Mouse (Mus musculus): Measurements from ENCODE around the gene Lin7c. TPM values are rescaled to one million over a fixed set of nuclear protein-coding genes. Genes with fewer than 3 reads are reported as not detected.
"Not testable (repeated sequence)": the region's sequence is repeated elsewhere in the genome, so short reads cannot be mapped to it uniquely, and the experiment has no call there.

Lin7c gene
- 10 to 100 TPM; 53.8 to 62.3 TPM for polyA plus RNA-seq (2017; shearing (Covaris generic))

- peak; percentile 98 for ATAC-seq
Observed at GRCm38 (mm10) chr2:109890597-109890996, at the start of gene Lin7c. Gene Lin7c (plus strand): TSS chr2:109890853.

GRCm38 (mm10) chr2:109846401-109846800 lies 44.3 kb upstream of the Lin7c start:
- no peak for ATAC-seq

GRCm38 (mm10) chr2:109848305-109848704 lies 42.3 kb upstream of the Lin7c start:
- ATAC-seq, result no peak

GRCm38 (mm10) chr2:109848715-109849114 lies 41.9 kb upstream of the Lin7c start:
- no peak for ATAC-seq

- ATAC-seq, result no peak
Observed at GRCm38 (mm10) chr2:109855601-109856000, 35.1 kb upstream of the Lin7c start.

- no peak for ATAC-seq
Observed at GRCm38 (mm10) chr2:109859671-109860070, 31.0 kb upstream of the Lin7c start.

GRCm38 (mm10) chr2:109860832-109861231 lies 29.8 kb upstream of the Lin7c start:
- ATAC-seq, result no peak

- ATAC-seq, result not testable (repeated sequence)
Observed at GRCm38 (mm10) chr2:109879429-109879828, 11.2 kb upstream of the Lin7c start.

- no peak for ATAC-seq
Observed at GRCm38 (mm10) chr2:109881111-109881510, 9.5 kb upstream of the Lin7c start.

- no peak for ATAC-seq
Observed at GRCm38 (mm10) chr2:109881625-109882024, 9.0 kb upstream of the Lin7c start.

- no peak for ATAC-seq
Observed at GRCm38 (mm10) chr2:109884106-109884505, 6.5 kb upstream of the Lin7c start.

- ATAC-seq, result no peak
Observed at GRCm38 (mm10) chr2:109884507-109884906, 6.1 kb upstream of the Lin7c start.

GRCm38 (mm10) chr2:109890068-109890467 lies 585 bp upstream of the Lin7c start:
- ATAC-seq, result no peak

- ATAC-seq, result peak; percentile 8
Observed at GRCm38 (mm10) chr2:109891031-109891430, 378 bp downstream of the Lin7c start.

- ATAC-seq, result no peak
Observed at GRCm38 (mm10) chr2:109891471-109891870, 818 bp downstream of the Lin7c start.

- ATAC-seq, result peak; percentile 65
Observed at GRCm38 (mm10) chr2:109896311-109896710, 5.7 kb downstream of the Lin7c start.

- no peak for ATAC-seq
Observed at GRCm38 (mm10) chr2:109902869-109903268, 12.2 kb downstream of the Lin7c start.

- peak; percentile 98 for ATAC-seq
Observed at GRCm38 (mm10) chr2:109904171-109904821, 13.6 kb downstream of the Lin7c start.

GRCm38 (mm10) chr2:109909122-109909521 lies 18.5 kb downstream of the Lin7c start:
- ATAC-seq, result no peak

GRCm38 (mm10) chr2:109912216-109912615 lies 21.6 kb downstream of the Lin7c start:
- ATAC-seq, result no peak

GRCm38 (mm10) chr2:109912766-109913165 lies 22.1 kb downstream of the Lin7c start:
- ATAC-seq, result no peak

GRCm38 (mm10) chr2:109913241-109913640 lies 22.6 kb downstream of the Lin7c start:
- ATAC-seq, result no peak

GRCm38 (mm10) chr2:109914601-109915000 lies 23.9 kb downstream of the Lin7c start:
- no peak for ATAC-seq

- no peak for ATAC-seq
Observed at GRCm38 (mm10) chr2:109916782-109917495, 26.3 kb downstream of the Lin7c start.

Data from activated CD4-positive, CD25-positive, alpha-beta regulatory T cell, adult 4 months (primary cell).